Mouse (Mus musculus) common myeloid progenitor, adult 5-6 weeks (primary cell): ENCODE measurements around the gene BC017158. TPM values are rescaled to one million over a fixed set of nuclear protein-coding genes. Genes with fewer than 3 reads are reported as not detected.

ENCODE experiments used
- ATAC-seq: replicated peaks from 2 replicates; pipeline ENCODE4 v1.8.0; 2016; ENCODE audit warnings: low read depth, mild to moderate bottlenecking, moderate TSS enrichment, inconsistent platforms; ENCODE audit not compliant: poor library complexity, severe bottlenecking
- total RNA-seq: library from RNA; stranded (forward); fragments of 200-1000, 187-1606 nt; gene quantifications from 2 replicates; pipeline ENCODE4 v1.2.3, GENCODE M21; 2017

BC017158 gene
- total RNA-seq, 1 experiment from 2014 or later: 30.5 TPM

GRCm38 (mm10) chr7:128310229-128310688, 12.3 kb upstream of the BC017158 start:
- ATAC-seq: no peak

DNA sequence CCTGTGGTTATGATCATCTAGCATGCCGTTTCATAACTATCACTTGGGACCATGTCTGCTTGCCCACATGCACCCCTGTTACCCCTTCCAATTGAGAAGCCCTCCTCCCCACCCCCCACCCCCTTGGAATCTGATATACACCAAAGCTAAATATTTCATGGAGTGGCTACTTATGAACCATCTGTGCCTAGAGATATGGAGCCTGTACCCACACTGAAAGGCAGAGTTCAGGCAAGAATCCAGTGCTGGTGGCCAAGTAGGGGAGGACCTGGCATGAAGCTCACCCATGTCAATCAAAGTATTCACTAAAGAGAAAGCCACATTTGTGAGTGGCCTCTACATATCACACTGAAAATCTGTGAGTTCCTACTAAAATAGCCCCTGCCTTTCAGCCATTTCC, 11.8 kb upstream of the BC017158 start:
- peak; percentile 20 for ATAC-seq

DNA sequence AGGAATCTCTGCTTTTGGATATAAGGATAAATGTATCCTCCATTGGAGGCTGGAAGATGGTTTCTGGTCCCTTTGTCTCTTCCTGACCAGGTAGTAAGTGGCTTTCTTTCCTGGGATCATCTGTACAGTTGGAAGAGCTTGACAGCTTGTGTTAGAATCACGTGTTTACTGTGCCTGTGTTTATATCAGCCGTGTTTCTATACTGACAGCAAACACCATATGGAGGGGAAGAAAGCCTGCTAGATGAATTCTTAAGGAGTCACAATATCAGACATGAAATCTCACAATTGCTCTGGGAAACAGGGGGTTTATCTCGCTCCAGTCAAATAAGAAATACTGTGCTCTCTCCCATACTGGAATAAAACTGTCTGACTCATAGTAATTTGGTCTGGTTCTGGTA, 11.2 kb upstream of the BC017158 start:
- ATAC-seq: no peak

DNA sequence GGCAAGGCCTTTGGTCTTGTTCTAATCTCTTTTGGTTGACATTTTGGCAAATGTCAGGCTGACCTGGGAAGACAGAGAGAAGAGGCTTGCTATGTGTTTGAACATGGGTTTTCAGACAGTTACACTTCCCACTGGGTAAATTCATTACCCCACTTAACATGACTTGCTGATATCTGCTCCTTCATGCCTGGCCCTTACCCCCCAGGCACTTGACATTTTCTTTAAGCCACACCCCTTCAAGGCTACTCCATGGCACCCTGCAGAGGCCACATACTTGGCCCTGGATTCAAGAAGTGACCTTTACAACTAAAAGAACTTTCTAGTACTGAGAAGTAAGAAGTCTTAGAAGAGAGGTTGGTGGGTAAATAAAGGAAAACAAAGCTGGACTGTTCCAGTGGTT, 9.9 kb upstream of the BC017158 start:
- ATAC-seq: no peak

DNA sequence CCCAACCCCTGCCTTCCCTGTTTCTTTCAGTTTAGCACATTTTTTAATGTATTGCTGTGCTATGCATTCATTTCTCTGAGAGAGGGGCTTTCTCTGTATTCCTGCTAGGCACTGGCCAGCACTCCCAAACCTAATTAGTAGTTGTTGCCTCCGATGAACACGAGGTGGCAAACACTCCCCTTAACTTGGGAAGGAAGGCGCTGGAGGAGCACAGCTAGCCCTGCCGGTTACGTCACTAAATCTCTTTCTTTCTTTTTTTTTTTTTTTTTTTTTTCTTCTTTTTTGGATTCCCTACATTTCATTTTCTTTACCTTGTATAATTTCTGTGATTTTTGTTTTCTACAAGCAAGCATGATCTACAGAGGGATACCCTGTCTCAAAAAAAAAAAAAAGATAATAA, 6.9 kb upstream of the BC017158 start:
- peak; percentile 80 for ATAC-seq

DNA sequence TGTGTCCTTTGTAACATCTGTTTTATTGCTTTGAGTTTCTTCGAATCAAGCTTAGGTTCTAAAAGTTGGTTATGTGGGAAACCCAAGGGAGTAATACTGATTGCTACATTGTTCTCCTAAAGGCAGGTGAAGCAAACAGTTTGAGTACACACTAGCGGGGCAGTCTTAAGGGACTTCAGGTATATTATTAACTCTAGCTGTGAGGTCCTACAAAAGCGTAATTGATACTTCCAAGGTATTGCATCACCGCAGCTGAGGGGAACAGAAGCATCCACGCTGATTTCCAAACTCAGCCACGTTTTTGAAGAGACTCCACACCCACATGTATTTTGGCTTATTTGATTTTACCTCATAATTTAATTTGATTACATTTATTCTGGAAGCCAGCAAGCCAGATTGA, 6.2 kb upstream of the BC017158 start:
- no peak for ATAC-seq

- no peak for ATAC-seq
Observed at GRCm38 (mm10) chr7:128302151-128302550, 4.2 kb upstream of the BC017158 start.

- ATAC-seq: no peak
Observed at GRCm38 (mm10) chr7:128300952-128301351, 3.0 kb upstream of the BC017158 start.

DNA sequence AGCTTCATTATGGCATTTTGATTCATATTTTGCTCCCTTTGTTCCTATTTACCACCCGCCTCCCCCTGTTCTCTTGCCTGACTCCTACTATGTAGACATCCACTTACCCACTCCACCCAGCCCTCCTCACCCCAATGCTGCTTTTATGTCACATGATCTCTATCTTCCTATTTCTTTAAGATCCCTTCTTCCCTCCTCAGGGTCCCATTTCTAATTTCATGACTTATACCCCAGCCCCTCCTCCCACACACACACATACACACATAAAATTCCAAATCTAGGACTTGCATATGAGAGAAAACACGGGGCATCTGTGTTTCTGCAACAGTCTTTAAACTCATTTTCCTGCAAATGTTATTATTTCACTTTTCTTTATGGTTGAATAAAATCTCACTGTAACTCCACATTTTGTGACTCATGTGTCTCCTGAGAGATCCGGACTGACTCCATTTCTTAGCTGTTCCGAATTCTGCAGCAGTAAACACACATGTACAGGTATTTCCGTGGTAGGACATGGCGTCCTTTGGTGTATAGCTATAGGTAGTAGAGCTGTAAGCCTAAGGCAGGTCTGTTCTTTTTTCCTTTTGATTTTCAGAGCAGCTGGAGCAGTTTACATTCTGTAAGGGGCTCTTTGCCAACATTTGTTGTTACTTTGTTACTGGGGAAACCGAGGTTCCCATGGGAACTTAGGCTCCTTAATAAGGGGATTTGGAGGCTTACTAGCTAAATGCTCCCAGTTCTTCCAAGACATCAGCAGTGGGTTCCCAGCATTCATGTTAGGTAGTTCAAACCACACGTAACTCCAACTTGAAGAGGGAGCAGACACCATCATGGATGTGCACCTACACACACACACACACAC, 742 bp upstream of the BC017158 start:
- no peak for ATAC-seq

GRCm38 (mm10) chr7:128297291-128297616, 716 bp downstream of the BC017158 start:
- no peak; the same call in 1 of the 2 replicates for ATAC-seq

DNA sequence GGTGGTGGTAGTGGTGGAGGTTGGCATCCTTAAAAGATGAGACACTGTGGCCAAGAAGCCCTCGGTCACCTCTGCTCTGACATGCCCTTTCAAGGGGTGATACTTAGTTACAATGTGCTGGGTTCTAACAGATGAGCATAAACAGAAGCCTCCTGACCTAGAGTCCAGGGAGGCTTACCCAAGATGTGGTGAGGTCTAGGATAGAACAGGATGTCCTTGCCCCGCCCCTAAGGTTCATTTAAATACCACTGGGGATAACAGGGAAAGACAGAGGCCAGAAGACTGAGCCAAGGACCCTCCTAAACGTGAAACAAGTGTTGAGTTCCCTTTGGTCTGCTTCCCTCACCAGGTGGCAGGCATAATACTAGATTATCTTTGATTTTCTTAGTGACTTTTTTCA, 1.5 kb downstream of the BC017158 start:
- peak; percentile 61 for ATAC-seq

GRCm38 (mm10) chr7:128294785-128295184, 3.2 kb downstream of the BC017158 start:
- no peak for ATAC-seq

GRCm38 (mm10) chr7:128288923-128289544, 8.9 kb downstream of the BC017158 start:
- peak; percentile 94 for ATAC-seq

GRCm38 (mm10) chr7:128285060-128285459, 12.9 kb downstream of the BC017158 start:
- ATAC-seq: no peak

DNA sequence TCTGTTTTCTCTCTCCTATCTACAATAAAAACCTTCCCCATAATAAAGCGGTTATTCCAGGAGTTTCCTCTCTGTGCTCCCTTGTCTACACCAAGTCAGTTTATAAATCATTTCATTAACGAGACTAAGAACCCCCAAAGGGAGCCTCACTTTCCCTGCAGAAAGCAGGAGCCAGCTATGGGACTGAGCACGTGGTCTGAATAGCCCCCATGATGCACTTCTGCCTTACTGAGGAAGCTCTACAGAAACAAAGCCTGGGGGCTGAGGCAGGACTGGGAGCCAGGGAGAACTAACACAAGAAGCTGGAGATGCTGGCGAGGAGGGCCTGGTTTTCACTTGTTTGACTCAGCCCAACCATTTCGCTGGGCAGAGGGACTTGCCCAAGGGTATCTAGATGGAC, 13.9 kb downstream of the BC017158 start:
- ATAC-seq: no peak

GRCm38 (mm10) chr7:128282532-128283244, 15.3 kb downstream of the BC017158 start:
- ATAC-seq: 0 out of 2 replicates have a peak, but pooled peaks have one; percentile 32

- no peak for ATAC-seq
Observed at GRCm38 (mm10) chr7:128281765-128282164, 16.2 kb downstream of the BC017158 start.

DNA sequence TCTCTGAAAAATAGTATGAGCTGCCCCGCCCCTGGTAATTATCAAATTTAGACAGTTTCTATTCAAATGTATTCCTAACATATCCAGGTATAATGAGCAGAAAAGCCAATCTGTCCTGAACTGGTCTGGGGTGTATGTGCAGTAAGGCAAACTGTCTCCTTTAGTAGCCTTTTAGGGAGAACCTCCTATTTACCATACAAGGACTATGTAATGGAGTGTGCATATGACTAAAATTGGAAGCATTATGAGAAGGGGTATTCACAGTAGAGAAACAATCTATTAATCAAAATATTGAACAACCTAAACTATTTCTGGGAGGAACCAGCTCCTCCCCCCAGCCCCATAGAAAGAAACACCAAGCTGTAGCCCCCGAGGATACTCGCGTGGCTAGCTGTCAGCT, 18.2 kb downstream of the BC017158 start:
- ATAC-seq: no peak

- no peak for ATAC-seq
Observed at GRCm38 (mm10) chr7:128276051-128276450, 21.9 kb downstream of the BC017158 start.

DNA sequence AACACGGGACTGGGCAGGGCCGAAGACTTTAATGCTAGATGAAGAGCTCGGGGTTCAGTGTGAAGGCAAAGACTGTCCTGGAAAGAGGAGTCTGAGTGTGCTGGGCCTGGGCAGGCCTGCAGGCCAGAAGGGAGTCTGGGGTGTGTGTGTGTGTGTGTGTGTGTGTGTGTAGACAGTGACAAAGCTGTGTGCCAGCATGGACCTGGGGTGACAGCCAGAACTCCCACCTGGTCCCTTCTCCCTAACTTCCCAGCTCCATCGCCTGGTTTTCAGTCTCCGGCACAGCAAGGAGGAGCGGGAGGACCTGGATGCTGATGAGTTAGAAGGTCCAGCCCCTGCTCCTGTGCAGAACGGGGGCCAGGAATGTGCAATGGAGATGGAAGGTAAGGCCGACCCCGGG, 26.5 kb downstream of the BC017158 start:
- ATAC-seq: no peak

DNA sequence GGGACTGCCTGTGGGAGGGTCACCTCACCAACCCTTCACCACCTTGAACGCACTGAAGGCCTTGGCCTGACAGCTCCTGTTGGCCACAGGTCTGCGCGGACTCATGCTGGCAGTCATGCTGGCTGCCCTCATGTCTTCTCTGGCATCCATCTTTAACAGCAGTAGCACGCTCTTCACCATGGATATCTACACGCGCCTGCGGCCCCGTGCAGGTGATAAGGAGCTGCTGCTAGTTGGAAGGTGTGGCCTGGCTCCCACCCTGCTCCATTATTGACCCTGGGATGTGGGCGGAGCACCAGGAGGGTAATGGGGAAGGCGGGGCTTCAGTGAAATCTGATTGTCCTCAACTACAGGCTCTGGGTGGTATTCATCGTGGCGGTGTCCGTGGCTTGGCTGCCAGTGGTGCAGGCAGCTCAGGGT, 27.5 kb downstream of the BC017158 start:
- ATAC-seq: peak; percentile 59
